Mouse (Mus musculus) brain, embryonic 14.5 days (tissue): ENCODE measurements at regions not wholly inside any gene's neighbourhood (a gene's known extent, or its start where the extent isn't known, plus 50 kb on each side); places are given as distances from the start of the nearest gene placed in this dataset.
"Not testable (repeated sequence)": the region's sequence is repeated elsewhere in the genome, so short reads cannot be mapped to it uniquely, and the experiment has no call there.

Source experiments
- CTCF ChIP-seq: fragments of 200-500 bp; IDR thresholded peaks from 2 replicates; pipeline ENCODE4 v1.5.1; 2012; ENCODE audit warnings: inconsistent platforms, mild to moderate bottlenecking, moderate library complexity, borderline replicate concordance; ENCODE audit not compliant: insufficient read depth, insufficient read length; ENCODE audit errors: extremely low read depth
- POLR2A ChIP-seq: fragments of 200-500 bp; IDR thresholded peaks from 2 replicates; pipeline ENCODE4 v1.6.1; 2012; ENCODE audit warnings: mild to moderate bottlenecking, inconsistent platforms, borderline replicate concordance; ENCODE audit not compliant: poor library complexity, insufficient read depth, insufficient read length, severe bottlenecking; ENCODE audit errors: extremely low read depth

GRCm38 (mm10) chr13:5695581-5695980 is 165.7 kb upstream of the Klf6 start:
- TF ChIP-seq POLR2A, CTCF: not testable (repeated sequence)
